Mouse (Mus musculus): ENCODE results near the gene Sh3pxd2a.

Sh3pxd2a gene

GRCm38 (mm10) chr19:47240076-47240475, 224.1 kb downstream of the Sh3pxd2a start:
- WGBS, result 53% methylated on average over 12 of the region's 12 CpGs

- 82% methylated on average over 3 of the region's 3 CpGs for WGBS
Observed at GRCm38 (mm10) chr19:47233087-47233486, 231.1 kb downstream of the Sh3pxd2a start.

- 93% methylated on average over 5 of the region's 5 CpGs for WGBS
Observed at GRCm38 (mm10) chr19:47232077-47232865, 231.9 kb downstream of the Sh3pxd2a start.

GRCm38 (mm10) chr19:47231389-47231788, 232.8 kb downstream of the Sh3pxd2a start:
- 93% methylated on average over 6 of the region's 6 CpGs for WGBS

GRCm38 (mm10) chr19:47230682-47231081, 233.5 kb downstream of the Sh3pxd2a start:
- 92% methylated on average over 8 of the region's 8 CpGs for WGBS

- WGBS, result 98% methylated on average over 7 of the region's 7 CpGs
Observed at GRCm38 (mm10) chr19:47230082-47230481, 234.1 kb downstream of the Sh3pxd2a start.

GRCm38 (mm10) chr19:47229461-47229860, 234.7 kb downstream of the Sh3pxd2a start:
- 76% methylated on average over 5 of the region's 5 CpGs for WGBS

- WGBS, result 8% methylated on average over 17 of the region's 17 CpGs
Observed at GRCm38 (mm10) chr19:47228725-47229252, 235.4 kb downstream of the Sh3pxd2a start.

GRCm38 (mm10) chr19:47225791-47226190, 238.4 kb downstream of the Sh3pxd2a start:
- 91% methylated on average over 5 of the region's 5 CpGs for WGBS

GRCm38 (mm10) chr19:47224743-47225142, 239.5 kb downstream of the Sh3pxd2a start:
- WGBS, result 82% methylated on average over 4 of the region's 4 CpGs

GRCm38 (mm10) chr19:47222841-47223557, 241.2 kb downstream of the Sh3pxd2a start:
- WGBS, result 54% methylated on average over 15 of the region's 15 CpGs

- 84% methylated on average over 8 of the region's 8 CpGs for WGBS
Observed at GRCm38 (mm10) chr19:47222154-47222840, 241.9 kb downstream of the Sh3pxd2a start.

- WGBS, result 74% methylated on average over 7 of the region's 7 CpGs
Observed at GRCm38 (mm10) chr19:47221500-47222153, 242.6 kb downstream of the Sh3pxd2a start.

- 55% methylated on average over 3 of the region's 4 CpGs for WGBS
Observed at GRCm38 (mm10) chr19:47221006-47221405, 243.2 kb downstream of the Sh3pxd2a start.

GRCm38 (mm10) chr19:47220232-47220631, 244.0 kb downstream of the Sh3pxd2a start:
- 94% methylated on average over 2 of the region's 2 CpGs for WGBS

GRCm38 (mm10) chr19:47219622-47220021, 244.6 kb downstream of the Sh3pxd2a start:
- WGBS, result 74% methylated on average over 4 of the region's 4 CpGs

GRCm38 (mm10) chr19:47216766-47217165, 247.4 kb downstream of the Sh3pxd2a start:
- WGBS, result 79% methylated on average over 5 of the region's 5 CpGs

- WGBS, result 72% methylated on average over 1 of the region's 1 CpGs
Observed at GRCm38 (mm10) chr19:47213470-47213869, 250.7 kb downstream of the Sh3pxd2a start.

GRCm38 (mm10) chr19:47212401-47212800, 251.8 kb downstream of the Sh3pxd2a start:
- WGBS, result 88% methylated on average over 7 of the region's 7 CpGs

- WGBS, result 52% methylated on average over 10 of the region's 10 CpGs
Observed at GRCm38 (mm10) chr19:47211609-47212312, 252.4 kb downstream of the Sh3pxd2a start.

GRCm38 (mm10) chr19:47210432-47210831, 253.8 kb downstream of the Sh3pxd2a start:
- 96% methylated on average over 4 of the region's 4 CpGs for WGBS

Data from cerebral cortex, adult 2 months (tissue).